Comparison of ENCODE assay signal across 25 mouse cellular contexts in genomic region chr2:156310455-156310854, GRCm38 (mm10).
"Had no signal": no experiment of that assay in that cellular context is flagged by ENCODE, and none has a peak within 500 bp of the region (broad histone marks: within the 10 kb centered on the region; RNA-seq: fewer than 3 reads in every experiment).

No protein-coding gene starts in this region.

- H3K9ac ChIP-seq: heart, embryonic 15.5 days; hindbrain, embryonic 12.5 days; intestine, embryonic 15.5 days; limb, embryonic 12.5 days had no signal

- H3K27ac ChIP-seq: heart, adult 2 months; hindbrain, embryonic 10.5 days; hindbrain, embryonic 14.5 days; intestine, embryonic 15.5 days; left cerebral cortex, adult 2 months; limb, embryonic 10.5 days; limb, embryonic 12.5 days had no signal

- H3K4me3 ChIP-seq: heart, adult 2 months; layer of hippocampus, adult 2 months had no signal

- H3K36me3 ChIP-seq: intestine, embryonic 15.5 days had no signal

- H3K9me3 ChIP-seq: heart, embryonic 13.5 days; heart, embryonic 15.5 days; hindbrain, embryonic 10.5 days; hindbrain, embryonic 12.5 days; intestine, embryonic 15.5 days; limb, embryonic 10.5 days; limb, embryonic 12.5 days had no signal

- H3K27me3 ChIP-seq: heart, embryonic 13.5 days; heart, embryonic 15.5 days; hindbrain, embryonic 12.5 days; intestine, embryonic 15.5 days; limb, embryonic 12.5 days had no signal

- ATAC-seq: hindbrain, embryonic 16.5 days; inflammation-experienced regulatory T-cells, adult 6 months; intestine, embryonic 15.5 days; intestine, postnatal 0 days had no signal

- DNase-seq: gastrocnemius, adult 2 months; gastrocnemius, postnatal 10 days; gastrocnemius, postnatal 25 days; heart, adult 2 months; heart, postnatal 14 days; heart, postnatal 4 days; kidney, adult 18-20 months; kidney, adult 8-10 months; kidney, postnatal 10 days; kidney, postnatal 25 days; kidney, postnatal 4 days; liver had no signal
